Mouse (Mus musculus) right cerebral cortex, adult 18-20 months (tissue): Measurements from ENCODE around the gene Suclg2.

Experiments
- DNase-seq: peaks from one replicate; pipeline ENCODE4 v3.0.0; 2022; ENCODE audit warnings: mixed read lengths

The Suclg2 gene

GRCm38 (mm10) chr6:95718031-95718968 lies at the start of gene Suclg2:
Gene Suclg2 (minus strand): TSS chr6:95718800.
- peak; percentile 55 for DNase-seq

GRCm38 (mm10) chr6:95766566-95766965 lies 48.0 kb upstream of the Suclg2 start:
- no peak for DNase-seq

DNA sequence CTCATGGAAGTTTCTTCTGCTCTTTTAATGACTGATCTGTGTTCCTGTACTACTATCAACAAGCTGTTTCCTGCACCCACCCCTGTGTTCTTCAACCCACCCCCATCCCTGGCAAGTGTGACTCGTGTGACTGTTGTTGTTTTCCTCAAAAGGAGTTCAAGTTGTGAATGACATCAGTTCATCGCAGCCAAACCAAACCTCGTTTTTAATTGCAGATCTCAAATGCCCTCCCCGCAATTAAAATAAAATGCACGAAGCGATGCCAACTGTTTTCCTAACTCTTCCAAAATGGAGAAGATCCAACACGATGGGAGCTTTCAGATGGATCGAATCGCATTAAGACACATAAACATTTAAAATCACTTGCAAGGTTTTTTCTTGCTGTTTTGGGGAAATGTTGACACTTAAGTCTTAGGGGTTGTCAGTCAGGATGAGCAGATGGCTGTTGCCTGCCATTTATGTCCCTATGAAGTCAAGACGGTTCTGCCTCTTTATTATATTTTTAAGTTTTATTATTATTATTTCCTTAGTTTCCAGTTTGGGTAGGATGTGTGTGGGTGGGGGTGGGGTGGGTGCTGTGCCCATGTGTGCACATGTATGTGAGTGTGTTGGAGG lies 41.1 kb upstream of the Suclg2 start:
- DNase-seq: no peak

DNA sequence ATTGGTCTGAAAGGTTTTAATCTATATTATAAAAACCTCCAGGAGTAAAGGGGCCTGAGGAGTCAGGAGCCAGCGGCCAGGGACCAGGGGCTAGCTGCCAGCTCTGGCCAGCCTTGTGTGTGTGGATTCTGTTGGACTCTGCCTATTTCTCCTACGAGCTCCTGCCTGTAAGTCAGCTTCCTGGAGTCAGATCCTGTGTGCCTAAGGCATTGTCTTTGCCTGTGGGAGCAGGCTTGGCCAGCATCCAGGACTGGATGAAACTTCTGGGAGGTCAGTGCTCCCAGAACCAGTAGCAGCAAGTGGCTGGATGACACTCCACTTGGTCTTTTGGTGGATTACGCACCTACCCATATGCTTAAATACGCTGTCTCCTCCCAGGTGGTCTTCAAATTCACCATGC lies 23.8 kb upstream of the Suclg2 start:
- no peak for DNase-seq

DNA sequence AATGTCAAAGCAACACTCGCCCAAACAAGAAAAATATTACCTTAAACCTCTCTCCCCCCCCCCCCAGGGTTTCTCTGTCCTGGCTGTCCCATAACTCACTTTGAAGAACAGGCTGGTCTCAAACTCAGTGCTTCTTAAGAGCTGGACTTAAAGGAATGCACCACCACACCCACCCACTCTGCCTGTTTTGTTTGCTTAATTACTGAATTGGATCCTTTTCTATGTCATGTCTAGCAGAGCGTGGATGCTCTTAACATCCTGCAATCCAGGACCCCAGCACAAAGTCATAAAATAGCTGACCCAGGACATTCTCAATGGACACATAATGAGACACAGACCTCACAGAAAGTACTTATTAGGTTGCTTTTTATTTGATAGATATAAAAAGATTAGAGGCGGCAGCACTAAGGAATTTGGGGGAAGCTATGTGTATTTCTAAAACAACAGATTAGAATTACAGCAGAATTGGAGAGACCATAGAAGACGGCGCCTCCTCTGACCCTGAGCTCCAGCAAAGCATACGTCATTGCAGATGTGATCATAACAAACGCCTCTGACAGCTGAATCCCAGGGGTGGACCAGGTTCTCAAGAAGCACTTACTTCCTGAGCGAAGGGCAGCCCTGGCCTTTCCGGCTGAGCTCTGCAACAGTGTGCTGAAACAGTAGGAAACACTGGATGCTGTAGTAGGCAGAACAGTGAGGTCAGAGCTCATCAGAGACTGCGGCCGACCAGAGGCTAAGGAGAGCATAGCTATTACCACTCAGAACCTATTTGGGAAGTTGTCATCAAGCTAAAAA lies 13.2 kb upstream of the Suclg2 start:
- DNase-seq: no peak

DNA sequence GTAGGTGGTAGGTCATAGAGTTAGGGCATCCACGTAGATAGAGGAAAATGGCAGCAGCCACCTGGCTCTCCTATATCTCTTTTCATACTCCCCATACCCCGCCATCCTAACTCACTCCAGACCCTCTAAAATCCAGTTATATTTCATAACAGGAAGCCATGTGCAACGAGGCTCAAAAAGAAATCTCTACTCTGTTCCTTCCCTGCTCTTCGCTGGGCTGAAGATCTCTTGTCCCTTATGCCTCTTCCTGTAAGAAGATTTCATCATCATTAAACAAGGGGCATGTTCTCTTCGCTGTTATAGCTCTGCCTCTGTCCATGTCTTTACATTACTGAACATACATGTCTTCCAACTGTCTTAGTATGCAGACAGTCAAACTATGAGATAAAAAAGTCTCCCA lies 10.8 kb upstream of the Suclg2 start:
- no peak for DNase-seq

DNA sequence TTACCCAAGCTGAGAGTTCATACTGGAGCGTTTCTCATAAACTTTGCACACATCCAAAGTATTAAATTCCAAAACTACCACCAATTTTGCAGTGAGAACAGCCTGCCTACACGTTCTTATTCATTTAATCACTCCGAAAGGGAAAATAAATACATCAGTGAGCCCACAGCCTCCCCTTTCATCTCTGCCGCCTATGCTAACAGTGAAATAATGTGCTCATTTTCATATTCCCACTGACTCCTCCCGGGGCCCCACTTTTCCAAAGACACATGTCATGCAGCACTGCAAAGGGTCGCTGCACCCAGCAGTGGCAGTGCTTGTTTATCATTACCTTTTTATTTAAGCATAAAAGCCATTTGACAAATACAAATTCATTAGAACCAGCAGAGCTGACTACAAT lies 6.7 kb upstream of the Suclg2 start:
- DNase-seq: no peak

- DNase-seq: no peak
Observed at GRCm38 (mm10) chr6:95723361-95723760, 4.8 kb upstream of the Suclg2 start.

- DNase-seq: no peak
Observed at GRCm38 (mm10) chr6:95719791-95720190, 1.2 kb upstream of the Suclg2 start.

DNA sequence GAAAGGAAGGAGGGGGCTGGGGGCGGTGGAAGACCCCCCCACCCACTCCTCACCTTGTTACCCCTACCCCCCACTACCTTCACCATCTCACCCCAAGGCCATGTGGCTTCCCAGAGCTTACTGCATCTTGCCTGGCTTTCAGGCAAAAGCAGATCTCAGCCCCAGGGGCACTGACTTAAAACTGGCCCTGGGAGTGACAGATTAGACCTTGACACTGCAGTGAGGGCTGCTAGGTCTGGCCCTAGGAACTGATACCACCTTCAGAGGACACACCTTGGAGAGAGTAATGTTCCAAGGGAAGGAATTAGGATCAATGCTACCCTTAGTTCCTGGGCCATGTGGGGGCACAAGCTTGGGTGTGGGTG lies 351 bp upstream of the Suclg2 start:
- no peak for DNase-seq

GRCm38 (mm10) chr6:95717071-95717470 lies 1.5 kb downstream of the Suclg2 start:
- DNase-seq: no peak

DNA sequence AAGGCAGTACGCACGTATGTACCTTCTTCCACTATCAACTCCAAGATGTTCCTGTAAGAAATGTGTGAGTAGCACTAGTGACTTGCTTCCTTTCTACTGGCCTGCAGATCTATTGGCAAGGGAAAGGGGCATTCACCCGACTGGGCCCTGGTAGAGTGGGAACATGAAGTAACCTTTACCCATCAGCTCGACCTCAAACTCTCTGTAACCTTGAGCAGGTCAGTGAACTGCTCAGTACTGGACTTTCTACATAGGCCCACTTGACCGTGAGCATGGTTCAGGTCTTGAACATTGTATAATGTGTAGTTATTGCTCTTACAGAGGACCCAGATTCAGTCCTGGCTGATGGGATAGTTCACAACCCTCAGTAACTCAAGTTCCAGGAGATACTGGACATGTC lies 2.1 kb downstream of the Suclg2 start:
- no peak for DNase-seq

DNA sequence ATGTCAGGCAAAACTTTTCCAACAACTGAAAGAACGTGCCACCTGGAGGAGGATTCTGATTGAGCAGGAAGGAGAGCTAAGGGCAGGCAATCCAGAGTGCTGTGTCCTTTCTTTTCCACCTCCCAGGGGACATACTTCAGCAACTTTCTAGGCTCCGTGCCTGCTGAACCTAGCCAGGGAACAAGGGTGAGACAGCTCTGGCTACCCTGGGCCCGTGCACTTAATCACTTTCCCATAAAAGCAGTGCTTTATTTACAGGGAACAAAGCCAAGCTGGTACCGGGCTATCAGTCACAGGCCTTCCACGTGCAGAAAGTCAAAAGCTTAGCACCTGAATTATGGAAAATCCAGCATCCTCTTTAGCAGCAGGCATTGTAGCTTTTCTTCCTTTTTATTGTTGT lies 5.4 kb downstream of the Suclg2 start:
- DNase-seq: no peak

DNA sequence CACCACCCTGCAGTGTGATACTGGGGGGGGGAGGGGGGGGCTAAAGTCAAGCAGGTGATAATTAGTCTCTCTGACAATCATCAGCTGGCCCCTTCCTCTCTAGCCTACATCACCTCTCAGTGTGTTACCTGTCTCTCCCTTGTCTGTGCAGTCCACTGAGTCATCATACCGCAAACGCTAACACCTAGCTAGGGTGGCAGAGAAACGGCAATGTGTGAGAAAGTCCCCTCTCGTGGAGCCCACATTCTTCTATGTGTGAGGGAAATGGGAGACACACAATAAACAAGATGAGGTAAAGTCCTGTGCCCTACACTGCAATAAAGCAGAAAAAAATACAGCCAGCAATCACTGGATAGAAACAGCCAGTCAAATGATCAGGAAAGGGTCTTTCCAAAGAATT lies 6.5 kb downstream of the Suclg2 start:
- DNase-seq: no peak

- no peak for DNase-seq
Observed at GRCm38 (mm10) chr6:95711671-95712070, 6.9 kb downstream of the Suclg2 start.

- DNase-seq: no peak
Observed at GRCm38 (mm10) chr6:95710886-95711285, 7.7 kb downstream of the Suclg2 start.

- no peak for DNase-seq
Observed at GRCm38 (mm10) chr6:95709531-95709930, 9.1 kb downstream of the Suclg2 start.

GRCm38 (mm10) chr6:95709106-95709505 lies 9.5 kb downstream of the Suclg2 start:
- no peak for DNase-seq

- DNase-seq: no peak
Observed at GRCm38 (mm10) chr6:95704626-95705025, 14.0 kb downstream of the Suclg2 start.

GRCm38 (mm10) chr6:95702200-95702599 lies 16.4 kb downstream of the Suclg2 start:
- no peak for DNase-seq

DNA sequence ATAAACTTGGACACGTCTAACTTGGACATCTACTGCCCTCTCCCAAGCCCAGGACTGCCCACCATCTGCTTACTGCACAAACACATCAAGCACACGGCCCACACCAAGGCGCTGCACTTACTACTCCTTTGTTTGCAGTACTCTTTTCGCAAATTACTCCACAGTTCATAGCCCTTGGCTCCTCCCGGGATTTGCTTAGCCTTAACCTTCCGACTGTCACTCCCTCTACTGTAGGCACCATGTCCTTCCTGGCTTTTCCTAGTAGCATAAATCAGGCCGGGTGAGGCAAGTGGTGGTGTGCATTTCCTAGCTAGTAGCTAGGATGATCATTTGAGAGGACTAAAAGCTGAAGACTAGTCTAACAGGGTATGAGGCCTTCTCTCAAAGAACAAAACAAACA lies 16.8 kb downstream of the Suclg2 start:
- no peak for DNase-seq

DNA sequence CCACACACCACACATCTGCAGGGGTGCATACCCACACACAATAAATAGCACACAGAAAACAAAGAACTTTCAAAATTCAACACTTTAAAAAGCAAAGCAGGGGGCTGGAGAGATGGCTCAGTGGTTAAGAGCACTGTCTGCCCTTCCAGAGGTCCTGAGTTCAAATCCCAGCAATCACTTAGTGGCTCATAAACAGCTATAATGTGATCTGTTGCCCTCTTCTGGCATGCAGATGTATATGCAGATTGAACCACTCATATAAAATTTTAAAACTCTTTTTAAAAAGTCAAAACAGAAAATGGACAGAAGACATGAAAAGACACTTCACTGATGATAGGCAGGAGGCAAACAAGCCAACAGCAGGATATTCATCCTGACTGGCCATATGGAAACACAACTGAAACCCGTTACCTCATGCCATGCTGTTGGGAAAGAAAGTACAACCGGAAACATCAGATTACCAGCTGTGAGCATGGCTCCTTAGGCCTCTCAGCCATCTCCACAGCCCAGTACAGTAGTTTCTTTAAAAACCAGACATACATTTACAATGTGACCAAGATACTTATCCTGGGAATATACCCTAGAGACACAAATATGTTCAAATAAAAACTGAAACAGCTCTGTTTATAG lies 17.5 kb downstream of the Suclg2 start:
- no peak for DNase-seq

DNA sequence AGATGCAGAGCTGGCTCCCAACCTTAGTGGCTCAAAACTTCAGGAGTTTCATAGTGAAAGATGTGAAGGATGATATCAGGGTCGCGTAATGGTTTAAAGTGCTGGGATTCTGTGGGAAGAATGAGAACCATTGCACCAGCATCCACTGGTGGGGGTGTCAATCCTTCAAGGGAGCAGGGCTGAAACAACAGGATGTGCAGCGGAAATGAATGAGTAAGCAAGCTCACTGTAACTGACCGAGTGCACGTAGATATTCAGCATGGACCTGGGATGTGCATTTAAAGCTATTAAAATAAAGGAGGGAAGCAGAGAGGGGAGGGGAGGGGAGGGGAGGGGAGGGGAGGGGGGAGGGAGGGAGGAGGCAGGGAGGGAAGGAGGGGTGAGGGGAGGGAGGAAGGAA lies 18.4 kb downstream of the Suclg2 start:
- DNase-seq: no peak
